Mouse (Mus musculus): ENCODE measurements around the gene Clic5.
"Not testable (repeated sequence)": the region's sequence is repeated elsewhere in the genome, so short reads cannot be mapped to it uniquely, and the experiment has no call there.

DNA sequence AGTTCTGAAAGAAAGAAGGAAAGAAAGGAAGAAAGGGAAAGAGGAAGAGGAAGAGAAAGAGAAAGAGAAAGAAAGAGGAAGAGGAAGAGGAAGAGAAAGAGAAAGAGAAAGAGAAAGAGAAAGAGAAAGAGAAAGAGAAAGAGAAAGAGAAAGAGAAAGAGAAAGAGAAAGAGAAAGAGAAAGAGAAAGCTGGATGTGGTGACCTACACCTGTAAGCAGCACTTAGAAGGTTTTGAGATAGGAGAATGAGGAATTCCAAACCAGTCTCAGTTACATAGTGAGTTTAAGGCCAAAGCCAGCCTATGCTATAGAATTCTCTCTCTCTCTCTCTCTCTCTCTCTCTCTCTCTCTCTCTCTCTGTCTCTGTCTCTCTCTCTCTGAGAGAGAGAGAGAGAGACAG is 847 bp upstream of the Clic5 start:
- not testable (repeated sequence) for TF ChIP-seq CTCF (IDR thresholded peaks at IDR 0.05; ENCODE audit: low read depth, low read length); POLR2A (IDR thresholded peaks at IDR 0.05; ENCODE audit: extremely low read depth, insufficient read depth, low read length)
